Mouse (Mus musculus) small intestine, adult 2 months (tissue): ENCODE results near the gene Trex1.

ENCODE experiments used
- CTCF ChIP-seq: fragments of 200-500 bp; IDR thresholded peaks from 2 replicates; pipeline ENCODE4 v1.5.1; 2012; ENCODE audit warnings: low read depth, mild to moderate bottlenecking, control low read depth, inconsistent platforms, low read length, moderate library complexity, mixed read lengths; ENCODE audit not compliant: insufficient replicate concordance, insufficient read length; ENCODE audit errors: extremely low read depth
- POLR2A ChIP-seq: fragments of 200-500 bp; IDR thresholded peaks from 2 replicates; pipeline ENCODE4 v1.6.1; 2012; ENCODE audit warnings: low read depth, mild to moderate bottlenecking, control low read depth, inconsistent platforms, low read length, moderate library complexity

- TF ChIP-seq POLR2A (no peak), CTCF (no peak)
These were observed 44.5 kb upstream of the Trex1 start for GRCm38 (mm10) chr9:109104083-109104482.
